Mouse (Mus musculus) lung, postnatal 25 days (tissue): ENCODE data around the gene Srprb.

Experiments
- DNase-seq: peaks from one replicate; pipeline ENCODE4 v3.0.0; 2022; ENCODE audit warnings: low spot score

Srprb gene

DNA sequence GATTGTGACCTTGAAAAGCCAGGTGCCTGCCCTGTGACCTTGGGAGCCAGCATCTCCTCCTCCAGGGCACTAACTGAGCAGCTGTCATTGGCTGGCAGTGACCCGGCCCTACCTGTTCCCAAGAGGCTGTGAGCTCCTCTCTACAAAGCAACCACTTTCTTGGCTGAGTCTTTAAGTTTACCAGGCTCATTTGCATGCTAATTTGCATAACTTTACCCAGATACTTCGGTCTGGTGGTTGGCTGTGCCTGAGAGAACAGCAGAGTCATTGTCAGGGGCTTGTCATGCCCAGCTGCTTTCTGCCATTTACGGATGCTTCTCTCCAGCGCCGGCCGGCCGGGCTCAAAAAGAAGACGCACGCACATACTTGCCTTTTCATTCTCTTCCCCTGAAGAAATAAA, 55.2 kb downstream of the Srprb start:
- no peak for DNase-seq

DNA sequence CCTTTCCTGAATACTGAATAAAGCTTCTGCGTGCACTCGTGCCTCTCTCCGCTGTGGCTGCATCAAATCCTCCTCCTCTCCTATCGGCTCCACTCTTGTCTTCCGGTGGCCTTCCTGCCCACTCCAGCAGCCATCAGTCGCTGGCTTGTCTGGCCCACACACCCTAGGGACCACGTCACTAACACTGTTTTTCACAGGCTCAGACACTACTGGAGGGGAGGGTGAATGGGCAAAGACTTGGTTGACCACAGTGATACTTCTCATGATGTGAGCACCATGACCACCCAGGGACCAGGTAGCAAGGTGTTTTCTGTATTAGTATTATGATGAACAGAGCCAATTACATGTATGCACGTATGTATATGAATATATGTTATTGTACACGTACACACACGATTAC, 55.7 kb downstream of the Srprb start:
- no peak for DNase-seq

DNA sequence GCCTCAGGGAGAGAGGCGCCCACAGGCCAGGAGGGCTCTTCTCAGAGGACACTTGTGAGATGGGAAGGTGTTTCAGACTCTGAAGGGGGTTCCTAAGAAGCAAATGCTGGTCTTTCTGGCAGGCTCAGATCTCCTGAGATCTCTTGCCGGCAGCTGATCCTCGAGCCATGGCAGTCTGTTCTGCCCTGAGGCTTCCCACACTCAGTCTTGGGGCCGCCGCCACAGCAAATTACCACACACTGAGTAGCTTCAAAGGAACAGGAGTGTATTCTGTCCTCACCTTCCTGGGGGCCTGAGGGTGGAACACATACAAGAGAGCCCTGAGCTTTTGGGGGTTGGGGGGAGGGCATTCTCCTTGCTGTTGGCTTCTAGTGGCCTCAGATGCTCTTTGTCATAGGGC, 56.6 kb downstream of the Srprb start:
- DNase-seq: no peak

DNA sequence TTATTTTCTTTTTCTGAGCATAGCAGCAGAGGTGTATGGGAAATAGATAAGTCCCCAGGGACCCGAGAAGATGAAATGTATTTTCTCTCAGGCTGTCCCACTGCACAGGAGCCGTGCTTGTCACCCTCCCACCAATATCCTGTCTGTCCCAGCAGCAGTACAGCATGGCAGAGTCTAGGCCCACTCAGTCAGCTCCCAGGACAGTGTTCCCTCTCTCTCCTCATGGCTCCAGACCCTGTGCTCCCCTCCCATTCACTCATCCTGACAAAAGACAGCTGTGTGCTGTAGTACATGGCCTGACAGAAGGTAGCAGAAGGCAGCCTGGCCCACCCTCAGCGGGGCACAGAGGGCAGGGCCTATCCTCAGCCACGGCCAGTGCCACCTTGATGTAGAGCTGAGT, 58.1 kb downstream of the Srprb start:
- DNase-seq: no peak

DNA sequence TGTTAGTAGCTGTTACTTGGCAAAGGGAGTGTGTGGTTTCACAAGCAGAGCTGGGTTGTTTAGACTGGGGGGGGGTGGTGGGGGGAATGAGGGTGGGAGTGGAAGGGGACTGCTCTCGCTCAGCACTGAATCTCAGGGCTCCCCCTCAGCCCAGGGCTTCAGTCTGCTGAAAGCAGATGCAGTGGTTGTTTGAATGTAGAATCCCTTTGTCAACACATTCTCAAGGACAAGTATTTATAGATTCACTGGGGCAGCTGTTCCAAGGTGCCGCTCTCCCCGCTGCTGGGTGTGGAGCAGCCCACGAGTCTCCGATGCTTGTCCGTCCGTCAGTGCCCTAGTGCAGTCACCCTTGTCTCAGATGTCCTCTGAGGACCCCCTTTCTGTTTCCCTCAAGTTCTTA, 60.7 kb downstream of the Srprb start:
- no peak for DNase-seq

DNA sequence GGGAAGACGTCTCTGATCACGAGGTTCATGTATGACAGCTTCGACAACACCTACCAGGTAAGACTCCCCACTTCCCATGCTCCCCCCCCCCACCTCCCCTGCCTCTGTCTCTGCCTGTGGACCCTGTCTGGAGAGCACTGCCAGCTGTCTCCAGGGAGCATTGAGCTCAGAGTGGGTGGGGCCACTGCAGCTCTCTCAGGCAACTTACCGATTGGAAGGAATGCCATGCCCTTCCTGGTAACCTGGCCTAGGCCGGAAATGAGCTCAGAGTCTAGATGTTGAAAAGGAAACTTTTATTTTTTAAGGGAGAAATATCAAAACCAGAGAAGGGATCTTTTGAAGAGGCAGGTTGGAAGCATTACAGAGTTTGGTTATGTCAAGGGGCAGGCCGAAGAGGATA, 61.6 kb downstream of the Srprb start:
- DNase-seq: no peak

DNA sequence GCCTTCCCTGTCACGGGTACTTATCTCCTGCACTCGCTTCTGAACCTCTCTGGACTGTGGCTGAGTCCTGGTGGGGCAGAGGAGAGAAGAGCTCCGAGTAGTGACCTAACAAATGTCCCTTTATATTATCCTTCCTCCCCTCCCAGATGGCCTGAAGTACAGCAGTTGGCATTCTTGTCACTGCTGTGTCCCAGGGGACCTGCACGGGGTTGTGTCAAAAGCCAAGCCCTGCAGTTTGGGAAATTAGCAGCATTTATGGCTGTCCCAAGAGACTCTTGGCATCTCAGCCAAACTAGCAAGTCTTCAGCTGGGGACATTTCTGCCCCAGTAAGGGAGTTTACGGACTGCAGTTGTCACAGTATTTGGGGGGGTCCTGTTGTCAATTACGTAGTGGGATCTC, 62.5 kb downstream of the Srprb start:
- no peak for DNase-seq
